Mouse (Mus musculus): ENCODE results near the gene Gm10282.

DNA sequence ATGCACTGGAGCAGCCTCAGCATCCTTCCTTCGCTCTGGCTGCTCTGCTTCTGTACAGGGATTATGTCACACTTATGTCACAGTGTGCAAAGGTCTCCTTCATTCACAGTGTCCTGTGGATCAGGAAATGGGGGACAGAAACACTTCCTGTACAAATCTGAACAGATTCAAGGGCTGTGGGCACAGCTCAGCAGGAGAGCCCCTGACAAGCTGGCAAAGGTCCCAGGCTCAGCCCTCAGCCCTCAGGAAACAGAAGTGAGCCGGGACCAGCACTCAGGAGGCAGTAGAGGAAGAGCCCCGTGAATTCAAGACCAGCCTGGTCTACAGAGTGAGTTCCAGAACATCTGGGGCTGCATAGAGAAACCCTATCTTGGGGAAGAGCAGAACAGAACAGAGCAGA lies 23.4 kb downstream of the Gm10282 start:
- TF ChIP-seq POLR2A (IDR thresholded peaks at IDR 0.05; ENCODE audit: borderline replicate concordance, extremely low read depth, low read depth, low read length) (no peak), CTCF (IDR thresholded peaks at IDR 0.05; ENCODE audit: insufficient read depth, low read length) (no peak)
